Mouse (Mus musculus): ENCODE results near the gene Utrn.

GRCm38 (mm10) chr10:12612235-12612863, 256.8 kb downstream of the Utrn start:
- TF ChIP-seq E2F4 (IDR thresholded peaks at IDR 0.05; ENCODE audit: insufficient read depth) (no peak), POLR2A (IDR thresholded peaks at IDR 0.05; ENCODE audit: insufficient read length, low read depth) (no peak), USF1 (IDR thresholded peaks at IDR 0.05; ENCODE audit: low read depth) (no peak), MAX (IDR thresholded peaks at IDR 0.05; ENCODE audit: low read depth) (no peak), TCF12 (IDR thresholded peaks at IDR 0.05; ENCODE audit: insufficient read depth, poor library complexity, severe bottlenecking) (no peak), MYOG (IDR thresholded peaks at IDR 0.05; ENCODE audit: control insufficient read depth in 1 of 3, insufficient read depth in 1 of 3, insufficient read length in 2 of 3, low read depth in 2 of 3) (no peak), CEBPB (IDR thresholded peaks at IDR 0.05; ENCODE audit: insufficient read depth, poor library complexity, severe bottlenecking) (no peak), POLR2AphosphoS2 (IDR thresholded peaks at IDR 0.05; ENCODE audit: insufficient read length, low read depth) (no peak), SRF (IDR thresholded peaks at IDR 0.05; ENCODE audit: control insufficient read depth, insufficient read length, low read depth) (no peak), MYOD1 (IDR thresholded peaks at IDR 0.05; ENCODE audit: control insufficient read depth in 1 of 3, insufficient read length in 2 of 3, low read depth in 2 of 3) (no peak), TCF3 (IDR thresholded peaks at IDR 0.05; ENCODE audit: insufficient read length, low read depth) (no peak), REST (IDR thresholded peaks at IDR 0.05; ENCODE audit: insufficient read depth, insufficient read length) (no peak)

Data from myocyte (in vitro differentiated cells).